Mouse (Mus musculus): Measurements from ENCODE around the gene Gas7. TPM values are rescaled to one million over a fixed set of nuclear protein-coding genes. Genes with fewer than 3 reads are reported as not detected.

Gene Gas7
- 3.3 and 3.5 TPM in 2 replicates for polyA plus RNA-seq (2016; fragmentation: Nextera tagmentation; extraction: Ambion mirVana)

- WGBS, result under 1% methylated on average over 59 of the region's 78 CpGs
Observed at GRCm38 (mm10) chr11:67454874-67455526, at the start of gene Gas7. TSS of gene Gas7 (plus strand) at chr11:67455437.

DNA sequence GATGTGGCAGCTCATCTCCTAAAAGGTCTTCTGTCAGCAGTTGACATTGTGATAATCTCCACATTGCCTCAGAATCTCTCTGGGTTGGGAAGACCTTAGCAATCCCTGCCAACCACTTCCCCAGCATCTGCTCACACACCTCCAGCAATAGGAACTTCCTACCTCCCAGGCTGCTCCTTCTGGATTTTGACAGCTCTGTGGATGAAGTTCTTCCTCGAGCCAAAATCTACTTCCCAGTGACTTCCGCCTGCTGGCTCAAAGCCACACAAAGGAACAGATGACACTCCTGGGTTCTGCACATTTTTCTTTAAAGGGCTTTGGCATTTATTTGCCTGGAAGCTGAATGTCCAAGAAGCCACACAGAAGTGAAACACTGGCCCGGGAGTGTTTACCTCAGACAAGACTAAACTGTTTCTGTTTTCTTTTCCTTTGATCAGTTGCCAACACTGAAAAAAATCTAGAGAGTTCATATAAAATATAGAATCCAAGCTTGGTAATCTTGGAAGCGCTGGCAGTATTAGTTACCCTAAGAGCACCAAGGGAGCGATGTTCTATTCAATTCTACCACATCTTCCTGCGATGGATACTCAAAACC is 40.8 kb upstream of the Gas7 start:
- no peak overlapping the region for H3K4me3 ChIP-seq
- no peaks in the 10 kb centered on the region for H3K9me3 ChIP-seq
- no peak overlapping the region for H3K9ac ChIP-seq (replicated peaks)
- H3K4me2 ChIP-seq (replicated peaks), result no peak overlapping the region
- no peak for ATAC-seq (ENCODE audit: low FRiP score, low read depth)
- no peaks in the 10 kb centered on the region for H3K27me3 ChIP-seq
- 86% methylated on average over 6 of the region's 6 CpGs for WGBS
- H3K4me1 ChIP-seq, result no peaks in the 10 kb centered on the region
- no peak overlapping the region for H3K27ac ChIP-seq (replicated peaks)
- no peaks in the 10 kb centered on the region for H3K36me3 ChIP-seq

More at GRCm38 (mm10) chr11:67454874-67455526, at the start of gene Gas7:
- Histone ChIP-seq H3K27ac (replicated peaks) (no peak within 1 kb of the TSS), H3K4me2 (replicated peaks) (peak within 1 kb of the TSS; percentile 99), H3K27me3 (peaks cover 54% of the 10 kb centered on the region), H3K9me3 (no peaks in the 10 kb centered on the region), H3K9ac (replicated peaks) (peak within 1 kb of the TSS; percentile 64), H3K36me3 (no peaks in the 10 kb centered on the region), H3K4me3 (peak within 1 kb of the TSS; percentile 75), H3K4me1 (peaks cover 10% of the 10 kb centered on the region; the same call in 1 of the 2 replicates)
- ATAC-seq (ENCODE audit: low FRiP score, low read depth), result peak; percentile 83

- H3K9me3 ChIP-seq, result no peaks in the 10 kb centered on the region
- WGBS, result 89% methylated on average over 13 of the region's 13 CpGs
Observed at GRCm38 (mm10) chr11:67423575-67423974, 31.7 kb upstream of the Gas7 start.

DNA sequence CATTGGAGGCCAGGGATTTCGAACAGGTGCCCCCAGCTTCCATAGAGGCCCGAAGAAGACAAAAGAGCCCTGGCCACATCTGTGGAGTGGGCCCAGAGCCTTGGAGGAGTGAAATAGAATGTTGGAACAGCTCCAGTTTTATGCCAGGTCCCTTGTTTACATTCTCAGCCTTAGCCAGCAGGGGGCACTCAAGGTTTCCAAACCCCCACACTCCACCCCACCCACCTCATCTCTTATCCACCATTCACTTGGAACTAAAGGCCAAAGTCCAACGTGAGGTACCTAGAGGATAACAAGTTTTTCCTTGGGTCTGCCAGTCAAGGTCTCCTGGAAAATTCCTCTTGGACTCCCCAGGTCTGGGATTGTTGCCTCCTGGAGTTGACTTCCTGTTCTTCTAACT is 27.0 kb upstream of the Gas7 start:
- Histone ChIP-seq H3K4me2 (replicated peaks) (no peak overlapping the region), H3K9ac (replicated peaks) (no peak overlapping the region), H3K36me3 (no peaks in the 10 kb centered on the region), H3K27me3 (no peaks in the 10 kb centered on the region), H3K4me3 (no peak overlapping the region), H3K4me1 (peaks cover 6% of the 10 kb centered on the region), H3K27ac (replicated peaks) (no peak overlapping the region), H3K9me3 (no peaks in the 10 kb centered on the region)
- 42% methylated on average over 3 of the region's 3 CpGs for WGBS
- no peak for ATAC-seq (ENCODE audit: low FRiP score, low read depth)

More at GRCm38 (mm10) chr11:67423575-67423974, 31.7 kb upstream of the Gas7 start:
- Histone ChIP-seq H3K4me2 (replicated peaks) (no peak overlapping the region), H3K27ac (replicated peaks) (no peak overlapping the region), H3K9ac (replicated peaks) (no peak overlapping the region), H3K36me3 (no peaks in the 10 kb centered on the region), H3K4me3 (no peak overlapping the region), H3K4me1 (no peaks in the 10 kb centered on the region), H3K27me3 (no peaks in the 10 kb centered on the region)
- no peak for ATAC-seq (ENCODE audit: low FRiP score, low read depth)

GRCm38 (mm10) chr11:67429836-67430235 is 25.4 kb upstream of the Gas7 start:
- no peak overlapping the region for H3K4me3 ChIP-seq
- 56% methylated on average over 1 of the region's 1 CpGs for WGBS
- H3K4me2 ChIP-seq (replicated peaks), result no peak overlapping the region
- peaks cover 6% of the 10 kb centered on the region for H3K4me1 ChIP-seq
- ATAC-seq (ENCODE audit: low FRiP score, low read depth), result no peak
- H3K9me3 ChIP-seq, result no peaks in the 10 kb centered on the region
- no peak overlapping the region for H3K27ac ChIP-seq (replicated peaks)
- H3K9ac ChIP-seq (replicated peaks), result no peak overlapping the region
- H3K27me3 ChIP-seq, result no peaks in the 10 kb centered on the region
- H3K36me3 ChIP-seq, result no peaks in the 10 kb centered on the region

DNA sequence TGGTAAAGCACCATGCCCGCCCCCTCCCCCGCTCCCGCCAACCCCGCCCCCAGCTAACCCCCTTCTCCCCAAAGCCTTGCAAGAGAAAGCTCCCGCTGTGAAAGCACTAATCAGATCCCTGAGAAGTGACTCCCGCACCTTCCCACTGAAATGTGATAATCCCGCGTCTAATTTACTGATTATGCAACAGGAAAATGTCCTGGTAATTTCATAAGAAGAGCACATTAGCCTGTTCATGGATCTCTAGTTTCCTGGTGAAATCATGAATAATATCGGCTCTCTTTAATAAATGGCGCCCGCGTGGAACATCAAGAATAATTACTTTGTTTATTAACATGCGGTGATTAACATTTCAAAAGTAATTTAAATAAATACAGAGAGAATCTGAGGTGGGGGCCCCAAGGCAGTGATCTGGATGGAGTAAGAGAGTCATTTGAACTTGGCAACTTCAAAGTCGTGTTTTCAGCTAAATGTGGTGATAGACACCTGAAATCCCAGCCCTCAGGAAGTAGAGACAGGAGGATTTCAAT is 24.1 kb upstream of the Gas7 start:
- H3K9ac ChIP-seq (replicated peaks), result no peak overlapping the region
- no peaks in the 10 kb centered on the region for H3K9me3 ChIP-seq
- 26% methylated on average over 14 of the region's 14 CpGs for WGBS
- H3K36me3 ChIP-seq, result no peaks in the 10 kb centered on the region
- no peak overlapping the region for H3K27ac ChIP-seq (replicated peaks)
- no peak overlapping the region for H3K4me2 ChIP-seq (replicated peaks)
- no peak for ATAC-seq (ENCODE audit: low FRiP score, low read depth)
- H3K4me3 ChIP-seq, result no peak overlapping the region
- no peaks in the 10 kb centered on the region for H3K27me3 ChIP-seq
- H3K4me1 ChIP-seq, result peaks cover 6% of the 10 kb centered on the region

DNA sequence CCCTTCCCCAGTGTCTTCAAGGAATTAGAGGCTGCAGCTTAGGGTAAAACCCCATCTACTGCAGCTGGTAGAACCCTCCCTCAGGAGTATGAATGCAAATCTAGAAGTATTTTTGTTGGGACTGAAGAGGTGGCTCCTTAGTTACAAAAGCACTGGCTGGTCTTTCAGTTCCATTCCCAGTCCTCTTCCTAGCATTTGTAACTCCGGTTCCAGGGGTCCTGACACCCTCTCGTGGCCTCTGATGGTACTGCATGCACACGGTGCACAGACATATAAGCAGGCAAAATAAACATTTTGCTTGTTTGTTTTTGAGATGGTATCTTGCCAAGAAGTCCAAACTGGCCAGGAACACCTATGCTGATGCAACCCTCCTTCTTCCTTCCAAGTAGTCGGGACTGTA is 23.4 kb upstream of the Gas7 start:
- Histone ChIP-seq H3K4me1 (peaks cover 6% of the 10 kb centered on the region), H3K4me2 (replicated peaks) (no peak overlapping the region), H3K36me3 (no peaks in the 10 kb centered on the region), H3K27ac (replicated peaks) (no peak overlapping the region), H3K4me3 (no peak overlapping the region), H3K9me3 (no peaks in the 10 kb centered on the region), H3K9ac (replicated peaks) (no peak overlapping the region), H3K27me3 (no peaks in the 10 kb centered on the region)
- no peak for ATAC-seq (ENCODE audit: low FRiP score, low read depth)
- 63% methylated on average over 4 of the region's 4 CpGs for WGBS

DNA sequence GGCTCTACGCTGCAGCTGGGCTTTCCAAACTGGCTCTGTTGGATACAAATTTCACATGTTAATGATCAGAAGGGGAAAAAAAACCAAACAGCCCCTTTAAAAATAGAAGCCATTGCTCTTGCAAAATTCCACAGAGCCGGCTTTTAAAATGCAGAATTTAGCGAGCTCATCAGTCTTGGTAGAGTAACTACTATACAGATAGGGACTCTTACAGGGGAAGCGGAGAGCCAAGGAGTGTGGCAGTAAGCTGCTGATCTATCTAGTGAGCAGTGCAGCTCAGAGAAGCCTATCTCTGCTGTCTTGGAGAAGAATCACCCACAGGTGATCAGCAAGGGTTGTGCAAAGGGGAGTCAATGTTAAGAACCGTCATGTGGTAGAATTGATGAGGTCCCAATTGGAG is 21.5 kb upstream of the Gas7 start:
- Histone ChIP-seq H3K36me3 (no peaks in the 10 kb centered on the region), H3K27me3 (no peaks in the 10 kb centered on the region), H3K4me3 (no peak overlapping the region), H3K9me3 (no peaks in the 10 kb centered on the region), H3K27ac (replicated peaks) (no peak overlapping the region), H3K9ac (replicated peaks) (no peak overlapping the region), H3K4me2 (replicated peaks) (no peak overlapping the region), H3K4me1 (peaks cover 6% of the 10 kb centered on the region)
- no peak for ATAC-seq (ENCODE audit: low FRiP score, low read depth)
- WGBS, result 93% methylated on average over 5 of the region's 5 CpGs

- H3K27ac ChIP-seq (replicated peaks), result no peak overlapping the region
- no peak overlapping the region for H3K4me2 ChIP-seq (replicated peaks)
- no peaks in the 10 kb centered on the region for H3K4me1 ChIP-seq
- H3K36me3 ChIP-seq, result no peaks in the 10 kb centered on the region
- no peak for ATAC-seq (ENCODE audit: low FRiP score, low read depth)
- H3K9ac ChIP-seq (replicated peaks), result no peak overlapping the region
- no peaks in the 10 kb centered on the region for H3K9me3 ChIP-seq
- H3K27me3 ChIP-seq, result no peaks in the 10 kb centered on the region
- no peak overlapping the region for H3K4me3 ChIP-seq
- WGBS, result 95% methylated on average over 5 of the region's 5 CpGs
Observed at GRCm38 (mm10) chr11:67438746-67439145, 16.5 kb upstream of the Gas7 start.

DNA sequence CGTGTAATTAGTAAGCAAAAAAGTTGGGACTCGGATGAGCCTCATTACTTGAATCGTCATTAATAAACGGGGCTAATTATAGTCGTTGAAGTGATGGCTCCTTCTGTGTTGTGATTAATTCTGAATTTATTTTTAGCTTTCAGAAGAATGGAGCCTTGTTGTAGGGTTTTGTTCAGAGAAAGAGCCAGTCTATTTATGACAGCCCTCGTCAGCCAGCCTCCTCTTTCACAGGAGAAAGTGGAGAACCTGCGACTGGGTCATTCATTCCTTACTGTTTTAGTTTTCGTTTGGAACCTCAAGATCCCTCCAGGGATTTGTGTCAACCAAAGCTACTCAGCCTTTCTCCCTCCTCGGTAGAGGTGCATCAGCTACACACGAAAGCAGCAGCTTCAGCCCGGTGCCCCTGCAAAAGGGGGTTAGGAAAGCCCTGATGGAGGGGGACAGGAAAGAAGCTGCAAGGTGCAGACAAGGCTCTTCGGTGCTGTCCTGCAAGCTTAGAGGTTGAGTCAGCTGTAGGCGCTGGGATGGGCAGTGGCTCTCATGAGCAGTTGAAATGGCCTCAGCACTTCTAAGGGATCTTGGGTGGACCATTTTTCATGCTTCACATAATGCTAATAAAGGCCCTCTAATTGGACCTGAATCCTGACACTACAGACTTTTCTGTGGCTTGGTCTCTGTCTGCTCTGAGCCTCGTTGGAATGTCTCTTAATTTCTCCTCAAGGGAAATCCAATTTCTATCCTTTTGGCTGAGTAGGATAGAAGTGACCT is 10.0 kb upstream of the Gas7 start:
- H3K4me2 ChIP-seq (replicated peaks), result no peak overlapping the region
- whole genome bisulfite sequencing, result 50% methylated on average over 14 of the region's 14 CpGs
- no peak overlapping the region for H3K4me3 ChIP-seq
- no peak overlapping the region for H3K27ac ChIP-seq (replicated peaks)
- no peaks in the 10 kb centered on the region for H3K36me3 ChIP-seq
- H3K9ac ChIP-seq (replicated peaks), result no peak overlapping the region
- H3K9me3 ChIP-seq, result no peaks in the 10 kb centered on the region
- ATAC-seq (ENCODE audit: low FRiP score, low read depth), result no peak
- no peaks in the 10 kb centered on the region for H3K27me3 ChIP-seq
- no peaks in the 10 kb centered on the region; the same call in 1 of the 2 replicates for H3K4me1 ChIP-seq

GRCm38 (mm10) chr11:67451525-67451924 is 3.7 kb upstream of the Gas7 start:
- H3K4me2 ChIP-seq (replicated peaks), result no peak overlapping the region

DNA sequence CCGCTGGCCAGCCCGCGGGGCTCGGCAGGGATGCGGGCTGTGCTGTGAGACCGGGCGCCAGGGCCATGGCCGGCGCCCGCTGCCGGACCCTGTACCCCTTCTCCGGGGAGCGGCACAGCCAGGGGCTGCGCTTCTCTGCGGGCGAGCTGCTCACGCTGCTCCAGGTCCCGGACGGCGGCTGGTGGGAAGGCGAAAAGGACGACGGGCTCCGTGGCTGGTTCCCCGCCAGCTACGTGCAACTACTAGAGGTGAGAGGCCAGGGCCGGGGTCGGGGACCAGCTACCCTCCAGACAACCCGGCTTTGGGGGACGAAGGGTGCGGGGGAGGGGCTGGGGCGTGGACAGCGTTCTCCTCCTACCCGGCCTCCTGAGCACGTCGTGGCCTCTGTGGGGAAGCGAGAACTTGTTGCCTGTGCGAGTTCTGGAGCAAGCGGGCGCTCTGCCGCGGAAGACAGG is 317 bp downstream of the Gas7 start:
- Histone ChIP-seq H3K4me1 (peaks cover 10% of the 10 kb centered on the region; the same call in 1 of the 2 replicates), H3K4me2 (replicated peaks) (peak overlapping the region; percentile 99), H3K4me3 (peak overlapping the region; percentile 75), H3K9me3 (no peaks in the 10 kb centered on the region), H3K27me3 (peaks cover 54% of the 10 kb centered on the region), H3K36me3 (no peaks in the 10 kb centered on the region), H3K27ac (replicated peaks) (no peak overlapping the region), H3K9ac (replicated peaks) (peak overlapping the region; percentile 64)
- peak; percentile 61; the same call in 1 of the 2 replicates for ATAC-seq (ENCODE audit: low FRiP score, low read depth)
- WGBS, result 1% methylated on average over 40 of the region's 42 CpGs

More at GRCm38 (mm10) chr11:67451525-67451924, 3.7 kb upstream of the Gas7 start:
- no peaks in the 10 kb centered on the region for H3K36me3 ChIP-seq
- no peak overlapping the region for H3K4me3 ChIP-seq
- H3K4me1 ChIP-seq, result peaks cover 10% of the 10 kb centered on the region; the same call in 1 of the 2 replicates
- H3K27ac ChIP-seq (replicated peaks), result no peak overlapping the region
- no peak overlapping the region for H3K9ac ChIP-seq (replicated peaks)
- no peak for ATAC-seq (ENCODE audit: low FRiP score, low read depth)
- H3K27me3 ChIP-seq, result peaks cover 36% of the 10 kb centered on the region
- no peaks in the 10 kb centered on the region for H3K9me3 ChIP-seq
- WGBS, result 82% methylated on average over 5 of the region's 5 CpGs
